Mouse (Mus musculus) kidney, adult 2 months (tissue): ENCODE measurements at regions not wholly inside any gene's neighbourhood (a gene's known extent, or its start where the extent isn't known, plus 50 kb on each side); places are given as distances from the start of the nearest gene placed in this dataset.
A peak's percentile ranks its signal among the peaks of the same experiment; 100 is the strongest.

Experiments used
- DNase-seq: peaks from one replicate; pipeline ENCODE4 v3.0.0; 2021
- H3K27ac ChIP-seq: fragments of 200-500 bp; 2 replicates; pipeline ENCODE4 v1.5.1; 2012; ENCODE audit warnings: low read depth, low read length, control low read depth, inconsistent platforms; ENCODE audit not compliant: insufficient read depth
- H3K27me3 ChIP-seq: fragments of 200-500 bp; replicated peaks from 2 replicates; pipeline ENCODE4 v1.6.1; 2012; ENCODE audit warnings: mild to moderate bottlenecking, moderate library complexity, low read length, inconsistent platforms; ENCODE audit not compliant: control insufficient read depth, insufficient read depth
- H3K36me3 ChIP-seq: fragments of 200-500 bp; 2 replicates; pipeline ENCODE4 v1.6.1; 2012; ENCODE audit warnings: mild to moderate bottlenecking, moderate library complexity, low read length, inconsistent platforms; ENCODE audit not compliant: control insufficient read depth, insufficient read depth
- H3K4me1 ChIP-seq: fragments of 200-500 bp; 2 replicates; pipeline ENCODE4 v1.6.1; 2011; ENCODE audit warnings: low read length; ENCODE audit not compliant: control insufficient read depth, insufficient read depth
- H3K4me3 ChIP-seq: fragments of 200-500 bp; 2 replicates; pipeline ENCODE4 v1.5.1; 2011; ENCODE audit warnings: mild to moderate bottlenecking, low read depth, low read length, control low read depth; ENCODE audit not compliant: insufficient read depth
- CTCF ChIP-seq: fragments of 200-500 bp; conservative IDR thresholded peaks from 2 replicates; pipeline ENCODE4 v1.5.1; 2011; ENCODE audit warnings: low read depth, mild to moderate bottlenecking, control low read depth, low read length, moderate library complexity, mixed read lengths; ENCODE audit not compliant: insufficient read depth, insufficient read length
- POLR2A ChIP-seq: fragments of 200-500 bp; IDR thresholded peaks from one replicate; pipeline ENCODE4 v1.6.1; 2011; ENCODE audit warnings: low read depth, low read length, control low read depth
- WGBS: fragments of 180-500 bp; shearing (Covaris S2); methylation state at CpG from one replicate; pipeline ENCODE4 v1.1.7; 2018; 5-methylcytosine and 5-hydroxymethylcytosine counted together

- TF ChIP-seq POLR2A, result no peak
- TF ChIP-seq CTCF, result peak; percentile 42
- WGBS, result 67% methylated on average over 8 of the region's 8 CpGs
- Histone ChIP-seq H3K27ac (no peak overlapping the region), H3K27me3 (no peaks in the 10 kb centered on the region), H3K36me3 (no peaks in the 10 kb centered on the region), H3K4me1 (no peaks in the 10 kb centered on the region), H3K4me3 (no peak overlapping the region)
- peak; percentile 50 for DNase-seq
Observed at GRCm38 (mm10) chr3:129429161-129430111, 96.9 kb upstream of the Enpep start.

GRCm38 (mm10) chr3:129434056-129434455 lies 98.1 kb upstream of the Elovl6 start:
- Histone ChIP-seq H3K27ac (no peak overlapping the region), H3K36me3 (no peaks in the 10 kb centered on the region), H3K27me3 (no peaks in the 10 kb centered on the region), H3K4me3 (no peak overlapping the region), H3K4me1 (no peaks in the 10 kb centered on the region)
- 81% methylated on average over 11 of the region's 11 CpGs for WGBS
- no peak for DNase-seq
- TF ChIP-seq CTCF (no peak), POLR2A (no peak)

GRCm38 (mm10) chr3:129437687-129438086 lies 94.5 kb upstream of the Elovl6 start:
- WGBS, result 72% methylated on average over 6 of the region's 6 CpGs
- Histone ChIP-seq H3K27me3 (no peaks in the 10 kb centered on the region), H3K4me3 (no peak overlapping the region), H3K36me3 (no peaks in the 10 kb centered on the region), H3K27ac (no peak overlapping the region), H3K4me1 (no peaks in the 10 kb centered on the region)
- no peak for TF ChIP-seq POLR2A
- no peak for TF ChIP-seq CTCF
- no peak for DNase-seq

DNA sequence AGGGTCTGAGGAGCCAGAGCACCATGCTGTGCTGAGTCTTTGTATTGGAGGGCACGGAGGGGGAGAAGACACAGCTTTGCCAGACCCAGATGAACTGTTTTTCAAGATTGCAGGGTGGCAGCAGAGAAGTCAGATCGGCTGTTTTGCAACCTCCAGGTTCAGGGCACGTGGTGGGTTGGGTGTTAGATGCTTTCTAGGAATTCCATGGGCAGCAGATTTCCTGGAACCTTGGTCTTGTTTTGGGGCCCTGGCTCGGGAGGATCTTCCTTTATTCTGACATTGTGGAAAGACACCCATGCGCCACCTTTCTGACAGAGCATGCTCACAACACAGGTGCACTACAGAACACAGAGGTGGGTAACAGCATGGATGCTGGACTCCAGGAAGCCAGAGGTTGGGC lies 89.4 kb upstream of the Elovl6 start:
- H3K36me3 ChIP-seq, result no peaks in the 10 kb centered on the region
- H3K4me3 ChIP-seq, result no peak overlapping the region
- DNase-seq, result no peak
- H3K4me1 ChIP-seq, result no peaks in the 10 kb centered on the region
- H3K27me3 ChIP-seq, result no peaks in the 10 kb centered on the region
- 68% methylated on average over 5 of the region's 5 CpGs for WGBS
- no peak overlapping the region for H3K27ac ChIP-seq
- TF ChIP-seq CTCF (no peak), POLR2A (no peak)

GRCm38 (mm10) chr3:129444221-129444620 lies 87.9 kb upstream of the Elovl6 start:
- WGBS, result 98% methylated on average over 3 of the region's 3 CpGs
- H3K4me3 ChIP-seq, result no peak overlapping the region
- TF ChIP-seq POLR2A (no peak), CTCF (no peak)
- DNase-seq, result no peak
- no peaks in the 10 kb centered on the region for H3K27me3 ChIP-seq
- no peak overlapping the region for H3K27ac ChIP-seq
- H3K36me3 ChIP-seq, result no peaks in the 10 kb centered on the region
- H3K4me1 ChIP-seq, result no peaks in the 10 kb centered on the region

DNA sequence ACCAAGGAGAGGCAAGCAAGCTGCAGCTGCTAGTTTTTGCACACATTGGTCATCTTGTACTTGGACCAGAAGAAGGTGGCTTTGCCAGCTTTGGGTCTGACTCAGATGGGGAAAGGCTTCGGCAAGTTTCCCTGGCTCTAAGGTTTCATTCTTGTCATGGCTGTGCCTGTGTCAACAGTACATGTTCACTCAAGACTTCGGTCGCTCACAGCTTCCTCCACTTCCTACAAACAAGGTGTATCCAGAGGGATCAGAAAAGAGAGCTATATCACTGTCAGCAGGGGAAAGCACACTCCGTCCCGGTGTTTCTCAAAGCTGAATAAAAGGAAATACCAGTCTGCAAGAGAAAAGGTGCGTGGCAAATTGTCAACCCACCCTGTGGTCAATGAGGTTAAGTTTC lies 86.2 kb upstream of the Elovl6 start:
- WGBS, result 84% methylated on average over 6 of the region's 6 CpGs

DNA sequence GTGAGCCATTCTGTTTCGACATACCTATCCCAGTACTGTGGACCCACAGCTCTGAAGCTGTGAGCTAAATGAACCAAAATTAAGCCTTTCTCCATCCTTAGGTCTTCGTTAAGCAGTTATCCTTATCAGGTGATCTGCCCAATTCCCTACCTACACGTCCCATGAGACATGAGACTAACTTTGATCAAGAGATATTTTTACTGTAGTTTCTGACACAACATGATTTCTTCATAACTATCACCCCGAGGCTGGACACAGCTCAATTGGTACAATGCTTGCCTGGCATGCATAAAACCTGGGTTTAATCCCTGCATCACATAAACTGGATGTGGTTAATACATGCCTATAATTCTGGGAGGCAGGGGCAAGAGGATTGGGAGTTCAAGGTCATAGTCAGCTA lies 82.2 kb upstream of the Elovl6 start:
- Histone ChIP-seq H3K27ac (no peak overlapping the region), H3K27me3 (no peaks in the 10 kb centered on the region), H3K4me3 (no peak overlapping the region), H3K4me1 (no peaks in the 10 kb centered on the region), H3K36me3 (no peaks in the 10 kb centered on the region)
- TF ChIP-seq CTCF (no peak), POLR2A (no peak)
- WGBS, result 67% methylated on average over 4 of the region's 4 CpGs
- DNase-seq, result no peak

More for the DNA sequence above, 86.2 kb upstream of the Elovl6 start:
- H3K36me3 ChIP-seq, result no peaks in the 10 kb centered on the region
- H3K4me1 ChIP-seq, result no peaks in the 10 kb centered on the region
- H3K27me3 ChIP-seq, result no peaks in the 10 kb centered on the region
- H3K4me3 ChIP-seq, result no peak overlapping the region
- DNase-seq, result no peak
- TF ChIP-seq CTCF (no peak), POLR2A (no peak)
- no peak overlapping the region for H3K27ac ChIP-seq

DNA sequence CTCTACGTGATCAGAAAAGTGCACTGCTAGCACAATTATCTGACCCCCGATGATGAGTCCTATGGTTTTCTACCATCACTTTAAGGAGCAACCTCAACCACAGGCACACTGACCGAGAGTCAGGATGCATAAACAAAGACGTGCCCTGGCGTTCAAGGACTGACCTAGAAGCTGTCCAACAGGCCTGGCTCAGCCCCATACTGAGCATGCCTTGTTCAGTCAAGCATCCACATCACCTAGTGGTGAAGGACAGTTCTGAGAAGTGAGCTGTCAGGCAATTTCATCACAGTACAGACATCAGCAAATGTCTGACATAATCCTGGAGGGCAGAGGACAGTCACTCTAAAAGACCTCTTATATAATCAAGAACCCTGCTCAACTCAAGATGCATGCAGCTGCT lies 81.5 kb upstream of the Elovl6 start:
- Histone ChIP-seq H3K27me3 (no peaks in the 10 kb centered on the region), H3K27ac (no peak overlapping the region), H3K36me3 (no peaks in the 10 kb centered on the region), H3K4me1 (no peaks in the 10 kb centered on the region), H3K4me3 (no peak overlapping the region)
- 51% methylated on average over 5 of the region's 5 CpGs for WGBS
- TF ChIP-seq POLR2A (no peak), CTCF (peak; percentile 44)
- DNase-seq, result peak; percentile 74
